Mouse (Mus musculus): ENCODE results near the gene Sirpa.

Gene Sirpa

DNA sequence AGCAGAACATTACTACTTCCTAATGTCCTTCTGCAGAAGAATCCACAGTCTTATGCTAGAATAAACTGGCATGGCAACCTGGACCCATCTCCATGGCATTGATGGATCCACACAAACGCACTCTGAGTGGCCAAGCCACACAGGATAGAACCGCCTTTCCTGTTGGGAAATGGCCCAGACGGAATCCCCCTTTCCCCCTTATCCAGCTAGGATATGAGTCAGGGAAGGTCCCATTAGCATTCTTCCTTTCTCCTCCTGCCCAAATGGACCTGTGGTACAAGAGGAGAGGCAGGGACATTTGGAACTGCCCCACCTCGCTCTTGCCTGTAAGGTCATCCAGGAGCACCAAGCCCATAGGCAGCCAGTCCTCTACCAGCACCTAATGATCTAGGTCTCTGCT lies 10.4 kb upstream of the Sirpa start:
- DNase-seq (ENCODE audit: low spot score in 2 of 2): no peak

DNA sequence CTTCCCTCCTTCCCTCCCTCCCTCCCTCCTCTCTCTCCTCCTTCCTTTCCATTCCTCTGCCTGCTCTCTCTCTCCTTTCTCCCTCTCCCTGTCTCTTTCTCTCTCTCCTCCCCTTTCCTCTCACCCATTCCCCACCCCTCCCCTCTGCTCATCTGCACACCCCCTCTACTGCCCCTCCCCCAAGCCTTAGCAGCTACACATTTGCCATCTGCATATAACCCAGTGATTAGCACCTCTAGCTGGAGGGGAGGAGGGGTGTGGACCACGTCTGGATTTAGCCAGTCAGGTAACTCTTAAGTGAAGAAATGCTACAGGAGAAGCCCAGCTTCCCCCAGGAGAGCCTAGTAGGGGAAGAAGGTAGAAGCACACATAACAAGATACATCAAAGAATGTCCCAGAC lies 7.7 kb upstream of the Sirpa start:
- no peak for DNase-seq (ENCODE audit: low spot score in 2 of 2)

DNA sequence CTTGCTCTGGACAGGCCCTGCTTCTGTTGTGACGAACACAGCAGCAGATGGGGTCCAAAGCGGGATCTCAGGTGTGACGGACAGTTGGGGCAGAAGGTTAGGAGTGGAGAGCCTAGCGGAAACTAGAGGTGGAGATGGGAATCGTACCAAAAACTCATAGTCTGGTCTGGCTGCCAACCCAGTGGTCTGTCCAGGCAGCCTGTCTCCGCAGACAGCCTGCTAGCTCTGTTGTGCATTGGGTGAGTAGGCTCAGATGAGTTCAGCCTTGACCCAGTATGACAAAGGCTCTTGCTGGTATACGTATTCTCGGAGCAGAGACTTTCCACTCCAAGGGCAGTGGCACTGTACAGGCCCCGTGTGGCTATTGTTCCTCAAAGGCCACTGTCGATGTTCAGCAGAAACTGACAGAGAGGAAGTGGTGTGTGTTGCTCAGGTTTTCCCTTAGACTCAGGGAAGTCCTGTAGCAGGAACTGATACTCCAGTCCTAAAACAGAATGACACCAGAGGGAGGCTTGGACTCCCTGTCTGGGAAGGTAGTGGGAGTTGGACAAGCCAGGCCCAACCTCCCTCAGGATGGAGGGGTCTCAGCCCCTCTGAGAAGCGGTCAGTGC lies 6.6 kb upstream of the Sirpa start:
- DNase-seq (ENCODE audit: low spot score in 2 of 2): no peak

DNA sequence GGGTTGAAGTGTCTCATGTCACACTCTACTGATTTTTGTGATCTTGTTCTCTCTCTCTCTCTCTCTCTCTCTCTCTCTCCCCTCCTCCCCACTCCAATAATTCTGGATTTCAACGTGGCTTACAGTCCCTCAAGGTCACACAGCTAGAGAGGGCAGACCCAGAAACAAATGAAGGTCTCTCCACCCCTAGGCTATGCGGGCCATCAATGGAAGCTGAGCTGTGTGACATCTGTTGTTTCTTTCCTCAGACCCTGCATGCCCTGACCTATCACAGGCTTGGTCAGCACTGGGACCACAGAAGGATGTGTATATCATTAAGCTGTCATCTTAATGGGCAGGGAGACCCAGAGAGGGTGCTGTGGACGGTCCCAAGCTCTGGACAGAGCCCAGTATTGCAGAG lies 5.4 kb upstream of the Sirpa start:
- DNase-seq (ENCODE audit: low spot score in 2 of 2): no peak

DNA sequence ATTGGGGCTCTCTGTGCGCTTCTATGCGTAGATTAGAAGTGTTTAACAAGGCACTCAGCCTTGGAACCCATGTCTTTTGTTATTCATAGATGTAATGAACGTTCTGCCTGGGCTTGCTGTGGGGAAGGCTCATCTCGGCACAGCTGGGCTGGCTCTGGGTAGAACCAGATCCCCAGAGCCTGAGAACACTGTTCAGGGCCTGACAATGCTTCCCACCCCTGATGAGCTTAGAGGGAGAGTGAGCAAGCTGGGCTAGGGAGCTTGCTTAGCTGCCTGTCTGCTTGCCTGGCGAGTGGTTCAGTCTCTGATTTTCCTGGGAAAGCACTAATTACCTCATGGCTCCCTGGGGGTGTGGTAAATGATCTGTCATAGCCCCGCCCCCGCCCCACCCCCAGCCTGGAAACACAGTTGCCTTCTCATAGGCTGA lies 4.8 kb upstream of the Sirpa start:
- DNase-seq (ENCODE audit: low spot score in 2 of 2): no peak

DNA sequence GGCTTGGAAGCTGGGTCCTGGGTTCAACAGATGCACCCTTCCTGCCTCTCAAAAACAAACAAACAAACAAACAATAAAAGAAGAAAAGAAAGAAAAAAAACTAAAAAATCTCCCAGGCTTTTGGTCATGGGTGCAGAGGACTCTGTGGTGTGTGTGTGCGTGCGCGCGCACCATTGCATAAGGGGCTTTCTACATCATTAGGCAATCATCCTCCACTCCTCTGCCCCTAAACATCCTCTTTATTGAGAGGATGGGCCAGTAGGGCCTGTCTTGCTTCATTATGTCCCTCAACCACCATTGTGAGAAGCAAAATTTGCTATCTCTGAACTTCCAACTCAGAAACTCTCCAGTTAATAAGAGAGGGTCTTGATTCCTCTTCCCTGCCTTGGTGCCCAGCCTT lies 738 bp upstream of the Sirpa start:
- no peak for DNase-seq (ENCODE audit: low spot score in 2 of 2)

DNA sequence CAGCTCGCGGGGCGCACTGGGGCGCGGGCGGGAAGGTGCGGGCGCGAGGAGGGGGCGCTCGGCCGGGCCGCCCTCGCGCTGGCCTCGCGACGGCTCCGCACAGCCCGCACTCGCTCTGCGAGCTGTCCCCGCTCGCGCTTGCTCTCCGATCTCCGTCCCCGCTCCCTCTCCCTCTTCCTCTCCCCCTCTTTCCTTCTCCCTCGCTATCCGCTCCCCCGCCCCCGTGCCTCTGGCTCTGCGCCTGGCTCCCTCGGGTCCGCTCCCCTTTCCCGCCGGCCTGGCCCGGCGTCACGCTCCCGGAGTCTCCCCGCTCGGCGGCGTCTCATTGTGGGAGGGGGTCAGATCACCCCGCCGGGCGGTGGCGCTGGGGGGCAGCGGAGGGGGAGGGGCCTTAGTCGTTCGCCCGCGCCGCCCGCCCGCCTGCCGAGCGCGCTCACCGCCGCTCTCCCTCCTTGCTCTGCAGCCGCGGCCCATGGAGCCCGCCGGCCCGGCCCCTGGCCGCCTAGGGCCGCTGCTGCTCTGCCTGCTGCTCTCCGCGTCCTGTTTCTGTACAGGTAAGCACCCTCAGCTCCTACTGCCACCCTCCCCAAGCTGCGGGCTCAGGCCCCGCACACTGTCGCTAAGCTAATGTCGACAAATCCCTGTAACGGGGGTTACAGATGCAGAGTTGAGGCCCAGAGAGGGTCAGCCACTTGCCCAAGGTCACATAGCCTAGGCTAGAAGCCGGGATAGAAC lies 673 bp downstream of the Sirpa start:
- peak; percentile 63 to 78 for DNase-seq (ENCODE audit: low spot score in 2 of 2)

DNA sequence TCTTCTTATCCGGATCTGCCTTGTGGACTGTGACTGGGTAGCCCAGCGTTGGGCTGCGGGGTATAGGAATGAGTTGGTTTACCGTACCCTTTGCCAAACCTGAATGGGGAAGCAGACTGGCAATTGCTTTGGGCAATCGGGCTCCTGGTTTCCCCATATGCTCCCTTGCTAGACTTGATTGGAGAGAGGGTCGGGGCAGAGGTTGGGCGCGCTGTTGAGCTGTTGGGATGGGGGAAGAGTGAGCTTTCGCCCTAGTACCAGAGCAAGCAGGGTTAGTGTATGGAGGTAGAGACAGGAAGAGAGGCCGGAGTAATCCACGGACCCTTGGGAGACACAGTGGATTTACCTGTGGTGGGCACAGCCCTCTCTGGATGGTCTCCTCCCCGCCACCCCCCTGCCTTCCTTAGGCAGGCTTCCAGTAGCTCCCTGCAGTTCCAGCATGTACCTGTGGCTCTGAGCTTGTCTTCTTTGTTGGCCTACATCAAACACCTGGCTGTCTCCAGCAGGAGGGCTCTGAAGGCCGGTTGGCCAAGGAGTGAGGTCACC lies 1.3 kb downstream of the Sirpa start:
- peak in 1 of 2 experiments; percentile 26 for DNase-seq (ENCODE audit: low spot score in 2 of 2)

DNA sequence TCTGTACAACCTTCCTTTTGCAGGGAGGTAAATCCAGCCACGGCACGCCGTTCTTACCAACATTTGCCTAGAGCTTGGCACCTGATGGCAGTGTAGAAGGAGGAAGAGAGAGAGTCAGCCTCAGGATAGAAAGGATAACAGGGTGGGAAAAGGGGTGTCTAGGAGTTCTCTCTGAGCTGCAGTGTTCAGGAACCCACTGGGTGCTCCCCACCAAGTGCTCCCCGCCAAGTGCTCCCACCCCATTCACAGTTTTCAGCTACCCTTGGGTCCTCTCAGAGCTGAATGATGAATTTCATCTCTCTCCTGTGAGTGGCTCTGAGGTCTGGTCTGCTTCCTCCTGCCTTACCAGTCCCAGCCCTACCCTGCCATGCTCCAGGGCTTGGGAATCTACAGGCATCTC lies 1.9 kb downstream of the Sirpa start:
- DNase-seq (ENCODE audit: low spot score in 2 of 2): no peak

DNA sequence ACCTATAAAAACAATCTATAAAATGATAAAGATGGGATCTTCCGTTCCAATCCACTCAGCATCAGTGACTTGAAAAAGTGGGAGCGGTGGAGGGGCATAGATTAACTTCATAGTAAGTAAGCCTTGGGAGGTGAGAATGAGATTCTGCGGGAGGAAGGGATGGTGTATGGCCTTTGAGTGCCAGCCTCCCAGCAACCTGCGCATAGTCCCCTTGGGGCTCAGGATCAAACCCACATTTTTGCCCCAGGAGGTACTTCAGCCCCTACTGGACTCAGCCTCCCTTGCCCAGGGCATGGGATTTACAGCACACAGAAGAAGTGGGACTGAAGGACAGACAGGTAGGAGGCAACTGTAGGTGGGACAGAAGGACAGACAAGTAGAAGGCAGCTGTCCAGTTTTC lies 2.6 kb downstream of the Sirpa start:
- DNase-seq (ENCODE audit: low spot score in 2 of 2): no peak

DNA sequence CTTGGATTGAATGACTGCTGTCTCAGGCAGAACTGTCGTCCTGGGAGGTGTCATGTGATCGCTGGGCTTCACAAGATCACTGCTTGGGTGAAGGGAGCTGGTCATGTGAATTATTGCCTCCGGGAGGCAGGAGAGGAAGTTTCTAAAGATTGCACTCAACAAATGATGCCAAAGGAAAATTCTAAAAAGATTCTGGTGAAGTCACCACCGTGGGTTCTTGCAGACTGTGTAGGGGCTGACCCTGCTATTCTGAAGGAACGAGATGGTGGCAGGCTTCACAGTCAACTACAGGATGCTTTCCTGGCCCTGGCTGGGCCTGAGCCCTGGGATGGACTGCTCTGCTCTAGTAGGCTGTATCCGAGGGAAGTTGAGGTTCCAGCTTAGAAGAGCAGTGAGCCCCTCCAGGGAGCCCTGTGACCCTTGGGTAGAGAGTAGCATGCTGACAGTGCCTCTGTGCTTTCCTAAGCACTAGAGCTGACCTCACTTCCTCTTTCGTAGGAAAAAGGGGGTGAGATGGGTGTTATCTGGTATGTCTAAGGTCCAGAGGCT lies 3.1 kb downstream of the Sirpa start:
- DNase-seq (ENCODE audit: low spot score in 2 of 2): no peak

DNA sequence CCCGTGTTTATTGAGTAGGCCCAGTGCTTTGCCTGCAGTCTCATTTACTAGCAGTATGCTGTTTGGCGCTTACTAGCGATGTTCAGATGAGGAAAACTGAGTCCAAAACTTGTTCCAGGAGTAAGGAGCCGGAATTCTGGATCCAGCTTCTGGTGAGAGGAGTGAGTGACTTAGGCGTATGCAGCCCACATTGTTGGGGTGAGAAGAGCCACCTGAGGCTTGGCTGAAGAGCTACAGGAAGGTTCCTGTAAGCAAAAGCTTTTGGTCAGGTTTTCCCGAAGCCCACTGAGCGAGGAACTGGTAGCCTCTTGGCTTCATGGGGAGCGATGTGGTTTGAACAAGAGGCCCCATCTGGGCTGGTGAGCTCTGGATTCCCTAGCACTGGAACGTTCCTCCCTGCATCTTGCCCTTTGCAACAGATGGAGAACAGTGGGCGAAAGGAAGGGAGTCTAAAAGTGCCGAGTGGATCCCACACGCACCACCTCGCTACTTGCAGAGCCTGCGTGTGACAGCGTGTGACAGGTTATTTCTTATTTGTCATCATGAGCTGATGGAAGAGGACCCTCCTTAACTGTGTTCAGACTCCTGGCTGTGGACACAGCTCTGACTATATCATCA lies 4.0 kb downstream of the Sirpa start:
- DNase-seq (ENCODE audit: low spot score in 2 of 2): no peak

DNA sequence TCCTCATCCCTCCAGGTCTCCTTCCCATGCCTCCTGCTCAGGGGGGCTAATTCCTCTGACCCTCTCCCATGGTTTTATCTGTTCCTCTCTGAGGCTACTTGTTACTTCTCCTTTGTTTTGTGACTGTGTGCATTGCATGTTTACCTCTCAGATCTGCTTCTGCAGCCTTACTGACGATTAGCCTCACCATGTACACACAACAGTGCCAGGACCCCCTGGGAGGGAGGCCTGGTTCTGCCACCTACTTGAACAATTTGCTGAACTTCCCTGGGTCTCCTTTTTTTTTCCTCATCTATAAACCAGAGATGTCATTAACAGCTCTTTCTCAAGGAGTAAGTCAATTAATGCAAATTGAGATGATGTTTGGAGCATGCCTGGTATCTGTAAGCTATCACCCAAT lies 4.9 kb downstream of the Sirpa start:
- no peak for DNase-seq (ENCODE audit: low spot score in 2 of 2)

DNA sequence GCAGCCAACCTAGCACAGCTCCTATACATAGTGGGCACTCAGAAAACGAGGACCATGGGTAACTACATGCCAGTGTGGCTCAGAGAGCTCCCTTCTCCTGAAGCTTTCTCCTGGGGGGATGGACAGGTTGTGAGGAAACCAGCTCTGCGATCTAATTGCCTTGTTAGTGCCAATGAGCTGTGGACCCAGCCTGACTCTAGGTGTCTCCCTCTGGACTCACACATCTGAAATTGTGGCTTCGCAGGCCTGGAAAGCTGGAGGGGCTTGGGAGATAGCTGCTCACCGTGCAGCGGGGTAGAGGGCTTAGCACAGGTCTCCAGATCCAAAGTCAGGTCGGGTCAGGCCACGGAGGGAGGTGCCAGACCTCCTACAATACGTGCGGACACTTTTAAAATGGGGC lies 5.5 kb downstream of the Sirpa start:
- DNase-seq (ENCODE audit: low spot score in 2 of 2): no peak

DNA sequence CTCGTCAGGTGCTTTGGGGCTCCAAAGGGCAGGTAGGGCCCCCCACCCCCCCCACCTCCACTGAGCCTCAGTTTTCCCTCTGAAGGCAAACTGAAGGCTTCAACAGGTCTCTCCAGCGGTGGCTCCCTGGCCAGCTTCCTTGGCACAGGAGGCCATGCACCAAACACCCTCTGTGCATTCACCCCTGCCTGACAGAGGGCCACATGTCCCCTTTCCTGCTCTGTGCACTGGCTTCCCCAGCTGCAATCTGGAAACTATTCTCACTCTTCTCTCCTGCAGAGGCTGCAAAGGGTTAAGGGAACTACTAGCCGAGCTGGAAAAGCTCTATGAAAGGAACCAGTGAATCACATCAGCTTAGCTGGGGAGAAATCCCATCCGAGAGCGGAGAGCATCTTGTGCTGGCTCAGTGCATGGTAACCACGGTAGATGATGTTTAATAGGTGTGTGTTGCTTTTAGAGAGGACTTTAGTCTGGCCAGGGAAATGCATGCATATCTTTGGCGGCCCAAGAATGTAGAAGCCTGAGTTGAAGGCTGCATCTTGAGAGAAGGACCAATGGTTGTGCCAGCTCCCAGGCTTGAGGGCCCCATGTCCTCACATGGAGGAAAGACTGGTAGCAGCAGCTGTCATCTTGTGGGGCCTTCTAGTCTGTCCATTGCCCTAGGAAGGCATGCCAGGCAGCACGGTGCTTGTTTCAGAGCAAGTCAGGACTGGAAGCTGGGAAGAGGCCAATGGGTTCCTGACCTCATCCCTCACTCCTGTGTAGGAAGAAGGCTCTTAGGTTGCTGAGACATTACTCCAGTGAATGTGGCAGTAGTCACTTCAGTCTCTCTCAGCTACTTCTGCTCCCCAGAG lies 6.8 kb downstream of the Sirpa start:
- DNase-seq (ENCODE audit: low spot score in 2 of 2): no peak

DNA sequence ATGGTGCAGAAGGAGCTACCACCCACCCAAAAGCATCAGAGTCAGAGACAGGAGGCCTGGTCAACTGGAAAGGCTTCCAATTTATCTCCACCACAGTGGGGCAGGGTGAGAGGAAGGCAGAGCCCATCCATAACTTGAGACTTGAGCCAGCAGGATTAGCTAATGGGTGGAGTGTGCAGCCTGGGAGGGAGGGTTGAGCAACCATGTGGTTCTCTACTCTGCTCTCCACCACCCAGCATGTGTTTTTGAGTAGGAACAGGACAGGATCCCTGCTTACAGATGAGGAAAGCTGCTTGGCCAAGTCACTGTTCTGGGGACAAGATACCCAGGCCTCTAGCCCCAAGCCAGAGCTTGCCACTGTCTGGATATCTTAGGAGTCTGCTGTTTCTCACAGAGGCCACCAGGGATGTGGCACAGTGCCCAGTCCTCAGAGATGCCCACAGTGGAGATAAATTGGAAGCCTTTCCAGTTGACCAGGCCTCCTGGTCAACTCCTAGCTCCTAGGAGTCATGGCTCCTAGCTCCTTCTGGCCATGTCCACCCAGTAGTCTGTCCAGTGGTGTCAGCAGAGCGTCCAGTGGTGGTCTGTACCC lies 8.5 kb downstream of the Sirpa start:
- DNase-seq (ENCODE audit: low spot score in 2 of 2): peak in 1 of 2 experiments; percentile 27

DNA sequence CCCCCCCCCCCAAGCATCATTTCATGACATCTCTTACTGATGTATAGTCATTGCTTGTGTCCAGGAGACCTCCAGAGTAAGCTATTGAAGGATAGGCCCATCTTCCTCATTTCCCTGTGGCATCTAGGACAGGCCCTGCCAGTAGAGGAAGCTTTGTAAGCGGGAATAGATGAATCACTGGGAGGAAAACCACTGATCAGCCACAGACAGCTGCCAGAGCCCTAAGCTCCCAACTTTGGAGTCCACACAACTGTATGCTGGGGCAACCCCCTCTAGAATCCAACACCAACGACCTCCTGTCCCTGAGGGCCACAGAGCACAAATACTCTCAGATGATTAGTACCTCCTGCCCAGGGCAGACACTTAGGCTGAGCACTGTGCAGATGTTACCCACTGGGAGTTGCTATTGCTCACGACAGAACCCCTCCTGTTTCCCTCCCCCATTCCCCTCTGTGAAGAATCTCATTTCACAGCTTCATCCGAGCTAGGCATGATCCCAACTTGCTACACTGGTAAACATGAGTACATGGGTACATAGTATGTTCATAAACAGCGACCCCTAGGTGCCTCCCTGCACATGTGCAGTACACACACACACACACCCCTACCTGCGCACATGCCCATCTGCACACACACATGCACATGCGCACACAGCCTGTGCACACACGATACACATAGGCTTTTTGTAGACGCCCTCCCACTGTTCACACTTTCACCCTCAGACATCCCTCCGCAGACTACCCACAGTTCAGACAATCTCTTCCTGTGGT lies 9.4 kb downstream of the Sirpa start:
- DNase-seq (ENCODE audit: low spot score in 2 of 2): no peak

DNA sequence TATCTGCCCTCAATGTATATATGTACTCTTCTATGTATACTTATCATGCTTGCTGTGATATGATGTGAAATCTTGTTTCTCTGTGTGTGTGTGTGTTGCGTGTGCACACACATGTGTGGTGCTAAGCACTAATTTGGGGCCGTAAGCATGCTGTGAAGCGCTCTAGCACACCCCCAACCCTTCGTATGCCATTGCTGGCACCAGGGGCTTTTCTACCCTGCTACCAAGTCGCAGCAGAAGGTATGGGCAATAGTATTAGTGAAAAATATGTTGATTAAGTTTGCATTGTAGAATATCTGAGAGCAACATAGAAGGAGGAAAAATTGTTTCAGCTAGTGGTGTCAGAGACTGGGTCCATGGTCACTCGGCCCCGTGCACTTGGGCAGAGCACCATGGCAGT lies 10.2 kb downstream of the Sirpa start:
- DNase-seq (ENCODE audit: low spot score in 2 of 2): no peak

DNA sequence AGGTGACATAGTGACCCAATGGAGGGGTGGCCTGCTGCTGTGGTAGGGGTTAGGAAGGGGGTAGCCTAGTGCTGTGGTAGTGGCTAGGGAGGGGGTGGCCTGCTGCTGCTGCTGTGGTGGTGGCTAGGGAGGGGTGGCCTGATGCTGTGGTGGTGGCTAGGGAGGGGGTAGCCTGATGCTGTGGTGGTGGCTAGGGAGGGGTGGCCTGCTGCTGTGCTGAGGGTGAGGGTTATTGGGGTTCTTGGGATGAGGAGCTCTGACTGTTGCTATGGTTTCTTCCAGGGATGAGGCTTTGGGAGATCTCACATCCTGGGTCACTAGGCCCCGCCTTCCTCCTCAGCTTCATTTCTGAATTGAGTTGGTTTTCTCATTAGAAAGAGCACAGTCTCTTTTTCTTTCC lies 10.9 kb downstream of the Sirpa start:
- no peak for DNase-seq (ENCODE audit: low spot score in 2 of 2)

DNA sequence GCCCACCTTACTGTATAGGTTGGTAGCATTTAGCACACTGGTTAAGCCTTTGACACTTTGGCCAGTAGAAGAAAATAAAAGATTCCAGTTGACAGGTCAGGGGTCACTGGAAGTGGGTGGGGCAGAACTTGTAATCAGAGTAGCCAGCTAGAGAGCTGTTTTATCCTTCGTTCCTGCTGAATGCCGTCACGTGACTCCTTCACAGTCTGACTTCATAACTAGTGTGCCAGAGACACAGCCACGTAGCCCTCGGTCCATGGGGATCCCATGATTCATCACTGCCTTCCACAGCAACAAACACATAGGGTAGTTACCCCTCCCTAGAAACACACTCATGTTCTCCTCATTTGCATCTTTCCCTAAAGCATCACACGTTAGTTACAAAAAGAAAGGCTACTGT lies 11.4 kb downstream of the Sirpa start:
- no peak for DNase-seq (ENCODE audit: low spot score in 2 of 2)

DNA sequence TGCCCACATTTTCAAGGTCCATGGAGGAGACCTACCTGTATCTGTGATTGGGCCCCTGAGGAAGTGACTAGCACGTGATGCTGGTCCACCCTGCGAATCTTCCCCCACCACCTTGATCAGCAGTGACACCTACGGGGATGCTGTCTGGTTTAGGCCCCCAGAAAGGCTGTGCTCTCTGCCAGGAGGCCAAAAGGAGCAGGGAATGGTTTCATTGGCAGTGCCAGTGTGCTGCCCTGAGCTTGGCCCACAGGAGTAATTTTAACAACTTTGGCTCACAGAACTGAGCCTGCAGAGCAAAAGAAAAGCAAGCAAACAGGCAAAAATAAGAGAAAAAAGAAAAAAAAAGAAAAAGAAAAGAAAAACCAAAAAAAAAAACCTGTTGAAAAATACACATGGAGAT lies 13.2 kb downstream of the Sirpa start:
- no peak for DNase-seq (ENCODE audit: low spot score in 2 of 2)
